Mouse (Mus musculus) left cerebral cortex, postnatal 14 days (tissue): ENCODE measurements around the gene Gli2. TPM values are rescaled to one million over a fixed set of nuclear protein-coding genes. Genes with fewer than 3 reads are reported as not detected.

ENCODE experiments used
- microRNA-seq, 2 experiments: library from miRNA; unstranded; fragments of <30 nt; microRNA quantifications; one replicate each; pipeline ENCODE4 v1.2.0; 2022
- total RNA-seq, 2 experiments: library from RNA; stranded (reverse); gene quantifications; 2 replicates each; pipeline ENCODE4 v1.2.3; 2021

Gli2 gene
- total RNA-seq, 2 experiments from 2014 or later: 3.3 to 3.8 TPM

Small RNA genes within 50 kb of the gene (microRNA-seq; reads per million reads assigned to microRNA genes)
- gene Mir6346: 0 reads per million in 2 experiments
